Mouse (Mus musculus) forebrain, embryonic 14.5 days (tissue): ENCODE data around the gene Proca1. TPM values are rescaled to one million over a fixed set of nuclear protein-coding genes. Genes with fewer than 3 reads are reported as not detected.

Experiments
- ATAC-seq: fragments of 200-750 bp; cut with Nextera tagmentation; 2 replicates; pipeline ENCODE4 v1.8.0; 2017; ENCODE audit warnings: mild to moderate bottlenecking, moderate library complexity
- DNase-seq: peaks from one replicate; pipeline ENCODE4 v3.0.0-alpha.2; 2015; ENCODE audit warnings: low spot score
- H3K27ac ChIP-seq: fragments of 300-500 bp; sonication (generic); 2 replicates; pipeline ENCODE4 v1.5.1; 2014; ENCODE audit warnings: low read depth, mild to moderate bottlenecking, control low read depth, low read length, moderate library complexity
- H3K27me3 ChIP-seq: fragments of 300-500 bp; sonication (generic); replicated peaks from 2 replicates; pipeline ENCODE4 v1.6.1; 2014; ENCODE audit warnings: low read length, control low read depth, mixed read lengths; ENCODE audit not compliant: control insufficient read depth, insufficient read depth
- H3K36me3 ChIP-seq: fragments of 300-500 bp; sonication (generic); 2 replicates; pipeline ENCODE4 v1.6.1; 2014; ENCODE audit warnings: low read length, control low read depth; ENCODE audit not compliant: control insufficient read depth, insufficient read depth
- H3K4me1 ChIP-seq: fragments of 300-500 bp; sonication (generic); 2 replicates; pipeline ENCODE4 v1.6.1; 2014; ENCODE audit warnings: antibody characterized with exemption, low read length, control low read depth; ENCODE audit not compliant: control insufficient read depth, insufficient read depth
- H3K4me2 ChIP-seq: fragments of 300-500 bp; sonication (generic); 2 replicates; pipeline ENCODE4 v1.6.1; 2014; ENCODE audit warnings: mild to moderate bottlenecking, control low read depth, low read length
- H3K4me3 ChIP-seq: fragments of 300-500 bp; sonication (generic); 2 replicates; pipeline ENCODE4 v1.5.1; 2014; ENCODE audit warnings: low read depth, low read length, control low read depth
- H3K9ac ChIP-seq: fragments of 300-500 bp; sonication (generic); 2 replicates; pipeline ENCODE4 v1.6.1; 2014; ENCODE audit warnings: mild to moderate bottlenecking, low read length, control low read depth, moderate library complexity
- H3K9me3 ChIP-seq: fragments of 300-500 bp; sonication (generic); replicated peaks from 2 replicates; pipeline ENCODE4 v1.6.1; 2016; ENCODE audit warnings: low read length, control low read depth, mixed read lengths; ENCODE audit not compliant: control insufficient read depth
- WGBS: fragments of 180-500 bp; shearing (Covaris S2); extraction: QIAGEN DNeasy Blood & Tissue Kit; methylation state at CpG from one replicate; pipeline ENCODE4 v1.1.7; 2014; 5-methylcytosine and 5-hydroxymethylcytosine counted together
- polyA plus RNA-seq: library from polyadenylated mRNA; unstranded; fragments of >200 nt; fragmentation: Nextera tagmentation; extraction: Ambion mirVana; gene quantifications from 2 replicates; pipeline ENCODE4 v1.2.1, GENCODE M21; 2014

The Proca1 gene
- polyA plus RNA-seq, 1 experiment from 2014 or later, result 0.55 TPM

DNA sequence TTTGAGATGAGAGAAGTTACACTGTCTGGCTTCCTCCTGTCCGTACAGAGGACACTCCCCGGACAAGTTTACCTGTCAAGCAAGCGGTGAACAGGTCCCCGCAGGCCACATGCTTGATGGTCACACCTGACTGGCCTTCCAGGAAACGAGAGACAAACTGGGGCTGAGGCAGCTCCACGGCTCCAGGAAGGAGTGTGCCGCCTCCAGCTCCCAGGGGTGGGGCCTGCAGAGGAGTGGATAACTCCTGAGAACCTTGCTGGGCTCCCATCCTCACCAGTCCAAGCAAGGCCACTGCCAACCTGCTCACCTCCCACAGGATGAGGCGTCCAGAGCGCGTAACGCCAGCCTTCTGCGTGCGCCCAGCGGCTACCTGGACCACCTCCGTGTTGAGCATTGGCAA lies 22.9 kb upstream of the Proca1 start:
- no peak overlapping the region for H3K9ac ChIP-seq
- 92% methylated on average over 15 of the region's 15 CpGs for WGBS
- H3K27me3 ChIP-seq, result no peaks in the 10 kb centered on the region
- no peak overlapping the region for H3K4me2 ChIP-seq
- no peak overlapping the region for H3K27ac ChIP-seq
- H3K4me1 ChIP-seq, result peaks cover 6% of the 10 kb centered on the region
- H3K9me3 ChIP-seq, result no peaks in the 10 kb centered on the region
- H3K36me3 ChIP-seq, result no peaks in the 10 kb centered on the region
- no peak for DNase-seq
- H3K4me3 ChIP-seq, result no peak overlapping the region
- no peak for ATAC-seq

DNA sequence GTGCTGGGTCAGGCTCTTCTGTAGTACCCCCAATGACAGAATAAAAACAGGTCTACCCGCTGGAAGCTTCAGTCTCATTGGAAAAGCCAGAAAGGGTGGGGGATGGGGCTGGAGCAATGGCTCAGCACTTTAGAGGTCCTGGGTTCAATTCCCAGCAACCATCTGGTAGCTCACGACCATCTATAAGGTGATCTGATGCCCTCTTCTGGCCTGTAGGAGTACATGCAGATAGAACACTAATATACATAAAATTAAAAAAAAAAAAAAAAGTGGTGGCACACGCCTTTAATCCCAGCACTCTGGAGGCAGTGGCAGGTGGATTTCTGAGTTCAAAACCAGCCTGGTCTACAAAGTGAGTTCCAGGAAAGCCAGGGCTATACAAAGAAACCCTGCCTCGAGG lies 21.9 kb upstream of the Proca1 start:
- ATAC-seq (no peak), DNase-seq (no peak)
- Histone ChIP-seq H3K27me3 (no peaks in the 10 kb centered on the region), H3K27ac (no peak overlapping the region), H3K4me1 (no peaks in the 10 kb centered on the region), H3K4me3 (no peak overlapping the region), H3K9me3 (no peaks in the 10 kb centered on the region), H3K36me3 (no peaks in the 10 kb centered on the region), H3K4me2 (no peak overlapping the region), H3K9ac (no peak overlapping the region)
- WGBS, result 74% methylated on average over 4 of the region's 4 CpGs

DNA sequence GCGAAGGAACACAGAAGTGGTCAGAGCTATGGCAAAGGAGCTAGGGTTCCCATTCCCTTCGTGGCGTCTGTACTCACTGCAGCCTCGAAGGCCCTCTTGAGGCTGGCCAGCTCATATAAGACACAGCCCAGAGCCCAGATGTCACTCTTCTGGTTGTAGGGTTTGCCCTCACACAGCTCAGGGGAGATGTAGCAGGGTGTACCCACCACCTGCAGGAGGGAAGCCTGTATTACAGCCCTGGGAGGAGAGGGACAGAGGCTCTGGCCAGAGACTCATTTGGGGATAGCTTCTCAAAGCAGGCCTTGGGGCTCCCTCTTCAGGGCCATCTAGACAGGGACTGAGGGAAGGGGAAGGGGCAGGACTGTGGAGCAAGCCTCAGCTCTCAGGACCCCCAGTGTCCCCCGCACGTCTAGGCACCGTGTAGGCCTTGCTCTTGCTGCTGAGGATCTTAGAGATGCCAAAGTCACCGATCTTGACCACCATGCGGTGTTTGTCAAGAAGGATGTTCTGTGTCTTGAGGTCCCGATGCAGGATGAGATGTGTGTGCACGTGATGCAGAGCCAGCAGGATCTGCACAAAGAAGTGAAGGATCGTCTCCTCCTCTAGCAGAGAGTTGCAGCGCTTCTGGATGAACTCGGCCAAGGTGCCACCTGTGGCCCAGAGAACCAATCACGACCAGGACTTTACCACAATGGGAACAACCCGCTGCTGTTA lies 21.0 kb upstream of the Proca1 start:
- Histone ChIP-seq H3K9ac (no peak overlapping the region), H3K27me3 (no peaks in the 10 kb centered on the region), H3K27ac (no peak overlapping the region), H3K9me3 (no peaks in the 10 kb centered on the region), H3K4me3 (no peak overlapping the region), H3K4me1 (peaks cover 4% of the 10 kb centered on the region), H3K36me3 (no peaks in the 10 kb centered on the region), H3K4me2 (no peak overlapping the region)
- DNase-seq (no peak), ATAC-seq (no peak)
- 76% methylated on average over 16 of the region's 16 CpGs for WGBS

DNA sequence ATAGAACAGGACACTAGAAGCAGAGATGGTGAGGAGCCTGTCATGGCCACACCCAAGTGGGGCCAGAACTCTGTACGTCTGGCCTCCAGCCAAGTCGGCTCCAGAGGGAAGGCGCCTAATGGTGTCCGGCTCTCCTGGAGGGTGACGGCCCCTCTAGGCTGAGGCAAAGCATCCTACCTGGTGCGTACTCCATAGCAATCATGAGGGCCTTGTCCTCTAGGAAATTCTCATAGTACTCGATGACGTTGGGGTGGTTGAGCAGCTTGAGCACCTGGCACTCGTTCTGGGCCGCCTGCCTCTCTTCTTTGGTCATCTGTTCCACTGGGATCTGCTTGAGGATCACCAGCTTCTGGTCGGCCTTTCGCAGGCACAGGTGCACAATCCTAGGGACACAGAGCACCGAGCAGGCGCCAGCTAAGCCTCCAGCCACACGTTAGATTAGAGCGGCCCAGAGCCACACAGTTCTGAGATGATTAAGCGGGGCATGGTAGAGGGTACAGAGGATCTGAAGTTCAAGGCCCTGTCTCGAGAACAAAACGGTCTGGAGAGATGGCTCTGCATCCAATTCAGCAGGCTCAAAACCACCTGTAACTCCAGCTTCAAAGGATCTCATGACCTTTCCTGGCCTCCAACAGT lies 20.3 kb upstream of the Proca1 start:
- no peaks in the 10 kb centered on the region for H3K9me3 ChIP-seq
- H3K4me3 ChIP-seq, result no peak overlapping the region
- H3K27ac ChIP-seq, result no peak overlapping the region
- no peak overlapping the region for H3K4me2 ChIP-seq
- 86% methylated on average over 19 of the region's 19 CpGs for WGBS
- DNase-seq, result no peak
- no peak for ATAC-seq
- peaks cover 9% of the 10 kb centered on the region for H3K4me1 ChIP-seq
- H3K9ac ChIP-seq, result no peak overlapping the region
- no peaks in the 10 kb centered on the region for H3K36me3 ChIP-seq
- no peaks in the 10 kb centered on the region for H3K27me3 ChIP-seq

DNA sequence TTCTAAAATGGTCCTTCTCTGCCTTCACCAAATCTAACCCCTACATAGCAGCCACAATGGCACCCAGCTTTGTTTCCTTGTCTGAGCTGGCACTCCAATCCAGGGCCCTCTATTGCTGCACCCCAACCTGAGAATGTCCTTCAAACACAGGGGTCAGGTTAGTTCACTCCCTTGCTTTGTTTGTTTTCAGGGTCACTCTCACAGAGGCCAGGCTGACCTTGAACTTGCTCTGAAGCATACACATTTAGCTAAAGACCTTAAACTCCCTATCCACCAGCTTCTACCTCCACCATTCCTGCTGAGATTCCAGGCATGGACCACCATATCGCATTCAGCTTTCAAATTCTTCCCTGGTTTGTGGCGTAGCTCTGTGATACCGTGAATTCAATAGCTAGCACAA lies 18.7 kb upstream of the Proca1 start:
- Histone ChIP-seq H3K9me3 (no peaks in the 10 kb centered on the region), H3K4me3 (no peak overlapping the region), H3K4me2 (no peak overlapping the region), H3K27ac (no peak overlapping the region), H3K27me3 (no peaks in the 10 kb centered on the region), H3K4me1 (peaks cover 16% of the 10 kb centered on the region), H3K9ac (no peak overlapping the region), H3K36me3 (peaks cover 4% of the 10 kb centered on the region)
- WGBS, result 90% methylated on average over 3 of the region's 3 CpGs
- no peak for ATAC-seq
- DNase-seq, result no peak

DNA sequence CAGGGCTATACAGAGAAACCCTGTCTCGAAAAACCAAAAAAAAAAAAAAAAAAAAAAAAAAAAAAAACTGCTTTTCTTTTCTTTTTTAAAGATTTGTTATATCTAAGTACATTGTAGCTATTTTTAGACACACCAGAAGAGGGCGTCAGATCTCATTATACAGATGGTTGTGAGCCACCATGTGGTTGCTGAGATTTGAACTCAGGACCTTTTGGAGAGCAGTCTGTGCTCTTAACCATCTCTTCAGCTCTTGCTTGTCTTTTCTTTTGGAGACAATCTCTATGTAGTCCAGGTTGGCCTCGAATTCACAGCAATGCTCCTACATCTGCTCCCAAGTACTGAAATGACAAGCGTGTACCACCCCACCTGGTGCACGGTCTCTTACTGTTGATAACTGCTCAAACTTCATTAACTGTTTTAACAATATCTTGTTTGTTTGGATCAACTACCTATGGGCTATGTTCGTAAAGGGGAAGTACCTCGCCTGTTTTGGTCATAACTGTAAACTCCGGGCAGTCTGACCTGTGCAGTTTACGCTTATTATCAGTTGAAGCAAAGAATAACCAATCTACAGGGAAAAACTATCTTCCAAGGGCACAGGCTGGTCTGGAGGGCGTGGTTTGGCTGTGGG lies 17.3 kb upstream of the Proca1 start:
- H3K4me2 ChIP-seq, result peak overlapping the region; percentile 89
- 4% methylated on average over 9 of the region's 10 CpGs for WGBS
- no peak overlapping the region; the same call in 1 of the 2 replicates for H3K27ac ChIP-seq
- peaks cover 18% of the 10 kb centered on the region for H3K36me3 ChIP-seq
- no peak for ATAC-seq
- peak; percentile 22 for DNase-seq
- H3K9ac ChIP-seq, result no peak overlapping the region
- H3K4me3 ChIP-seq, result peak overlapping the region; percentile 44
- H3K9me3 ChIP-seq, result no peaks in the 10 kb centered on the region
- peaks cover 16% of the 10 kb centered on the region for H3K4me1 ChIP-seq
- no peaks in the 10 kb centered on the region for H3K27me3 ChIP-seq

DNA sequence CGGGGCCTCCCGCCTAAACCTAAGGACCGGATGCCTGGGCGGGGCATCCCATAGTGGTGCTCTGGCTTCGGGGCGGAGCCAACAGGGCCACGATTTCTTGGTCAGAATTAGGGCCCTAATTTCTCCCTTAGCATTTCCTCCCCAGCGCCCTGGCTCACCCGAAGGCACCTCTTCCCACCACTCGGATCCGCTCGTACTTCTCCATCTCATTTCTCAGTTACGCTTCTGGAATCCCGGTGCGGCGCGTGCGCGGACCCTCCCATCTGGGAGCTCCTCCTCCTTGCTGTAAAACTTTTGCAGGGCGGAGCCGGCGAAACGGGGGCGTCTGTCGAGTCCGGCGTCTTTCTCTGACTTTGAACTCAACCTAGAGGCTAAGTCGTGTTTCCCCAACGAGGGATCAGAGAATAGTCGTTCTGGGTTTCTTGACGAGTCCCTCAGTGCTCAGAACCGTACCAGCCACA lies 16.8 kb upstream of the Proca1 start, which contains the start of the genes Nek8 and Tlcd1:
Nek8 (minus strand) TSS at position 274 of the 461 bp plus-strand sequence.
Tlcd1 (plus strand) TSS at position 310 of the 461 bp plus-strand sequence.
- peak within 1 kb of the TSS; percentile 89 for H3K4me2 ChIP-seq
- DNase-seq, result peak; percentile 94
- no peaks in the 10 kb centered on the region for H3K9me3 ChIP-seq
- H3K27ac ChIP-seq, result no peak within 1 kb of the TSS; the same call in 1 of the 2 replicates
- H3K9ac ChIP-seq, result peak within 1 kb of the TSS; percentile 49
- H3K36me3 ChIP-seq, result peaks cover 23% of the 10 kb centered on the region
- no peaks in the 10 kb centered on the region for H3K27me3 ChIP-seq
- WGBS, result under 1% methylated on average over 32 of the region's 32 CpGs
- peak; percentile 68 for ATAC-seq
- peaks cover 16% of the 10 kb centered on the region for H3K4me1 ChIP-seq
- peak within 1 kb of the TSS; percentile 44 for H3K4me3 ChIP-seq

DNA sequence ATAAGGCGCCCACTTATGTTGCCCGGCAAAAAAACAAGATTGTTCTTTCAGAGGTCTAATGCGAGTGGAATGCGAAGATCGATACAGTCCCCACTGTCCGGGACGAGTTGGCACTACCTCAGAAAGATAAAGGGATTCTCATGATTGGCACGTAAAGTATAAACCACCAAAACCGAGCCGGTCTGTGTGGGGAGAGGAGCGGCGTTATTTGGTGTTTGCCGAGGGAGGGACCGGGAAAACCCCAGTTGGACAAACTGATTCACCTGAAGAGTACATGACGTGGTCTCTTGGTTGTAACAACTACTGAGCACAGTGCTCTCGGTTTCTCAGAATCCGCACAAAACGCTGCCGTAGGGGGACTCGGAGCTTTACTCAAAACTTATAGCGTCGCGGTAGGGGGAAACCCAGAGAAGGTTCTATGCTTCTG lies 16.3 kb upstream of the Proca1 start:
- Histone ChIP-seq H3K27ac (no peak overlapping the region), H3K4me3 (peak overlapping the region; percentile 44), H3K9ac (peak overlapping the region; percentile 49; the same call in 1 of the 2 replicates), H3K4me1 (peaks cover 19% of the 10 kb centered on the region), H3K9me3 (no peaks in the 10 kb centered on the region), H3K36me3 (peaks cover 28% of the 10 kb centered on the region), H3K4me2 (peak overlapping the region; percentile 89), H3K27me3 (no peaks in the 10 kb centered on the region)
- DNase-seq, result no peak
- no peak for ATAC-seq
- WGBS, result under 1% methylated on average over 23 of the region's 23 CpGs
